Mouse (Mus musculus) retina, adult 2 months (tissue): ENCODE data around the gene Prok1.

Experiments used
- DNase-seq: peaks from one replicate; pipeline ENCODE4 v3.0.0-alpha.2; 2012; ENCODE audit warnings: low read depth, low spot score

The Prok1 gene

GRCm38 (mm10) chr3:107238471-107238980 lies 981 bp downstream of the Prok1 start:
- no peak for DNase-seq

DNA sequence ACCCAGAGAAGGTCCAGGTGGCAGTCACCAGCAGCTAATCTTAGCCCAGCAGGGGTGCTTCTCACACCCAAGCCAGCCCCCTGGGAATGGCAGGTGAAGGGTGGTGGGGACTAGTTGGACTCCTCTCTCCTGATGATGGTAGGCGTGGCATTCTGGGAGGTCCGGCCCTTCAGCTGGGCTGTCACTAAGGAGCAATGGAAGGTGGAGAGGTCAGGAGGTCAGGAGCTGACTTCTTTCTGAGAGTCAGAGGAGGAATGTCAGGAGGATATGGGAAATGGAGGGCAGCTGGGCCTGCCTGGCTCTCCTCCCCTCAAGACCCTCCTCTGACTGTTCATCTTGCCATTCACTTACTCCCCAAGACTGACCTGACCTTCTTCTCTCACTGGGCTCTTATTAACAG lies 1.5 kb downstream of the Prok1 start:
- DNase-seq: no peak

GRCm38 (mm10) chr3:107233945-107234344 lies 5.6 kb downstream of the Prok1 start:
- no peak for DNase-seq

DNA sequence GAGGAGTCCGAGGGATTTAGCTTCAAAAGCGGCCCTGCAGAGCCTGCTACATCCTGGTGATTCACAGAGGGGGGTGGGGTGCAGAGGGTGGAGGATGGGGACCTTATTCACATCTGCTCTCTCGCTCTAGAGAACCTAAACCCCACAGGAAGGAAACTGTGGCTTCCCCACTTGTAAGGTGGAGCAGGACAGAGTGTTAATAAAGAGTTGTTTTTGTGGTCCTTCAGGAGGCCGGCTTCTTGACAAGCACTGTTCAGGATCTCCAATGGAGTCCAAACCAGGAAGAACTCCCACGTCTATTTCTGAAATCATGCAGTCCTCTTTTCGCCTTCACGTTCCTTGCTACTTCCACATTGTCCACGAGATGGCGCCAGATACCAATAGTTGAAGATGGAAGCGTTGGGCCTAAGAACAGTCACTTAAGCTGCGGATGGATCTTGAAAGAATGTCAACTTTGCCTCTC lies 6.1 kb downstream of the Prok1 start:
- DNase-seq: peak; percentile 71

DNA sequence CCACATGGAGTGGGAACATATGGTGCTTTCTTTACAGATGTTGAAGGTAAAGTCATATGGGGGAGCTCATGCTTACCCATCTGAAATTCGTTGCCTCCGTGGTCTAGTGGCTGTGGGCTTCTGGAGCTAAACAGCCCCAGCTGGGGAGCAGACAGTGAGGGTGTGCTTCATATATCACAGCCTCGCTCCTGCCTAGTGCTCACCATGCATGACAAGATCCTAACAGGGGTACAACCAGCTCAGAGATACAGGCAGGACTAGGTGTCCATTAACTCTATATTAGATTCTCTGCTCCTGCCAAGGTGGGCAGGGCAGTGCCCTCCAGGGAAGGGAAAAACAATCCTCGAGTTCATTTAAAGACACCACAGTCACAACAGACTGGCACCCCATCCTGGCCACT lies 8.3 kb downstream of the Prok1 start:
- no peak for DNase-seq

GRCm38 (mm10) chr3:107230527-107230926 lies 9.0 kb downstream of the Prok1 start, which contains the start of gene A630076J17Rik:
TSS of gene A630076J17Rik (plus strand) at chr3:107230614.
- no peak for DNase-seq

- DNase-seq: no peak
These were observed 9.7 kb downstream of the Prok1 start for GRCm38 (mm10) chr3:107229822-107230221.

DNA sequence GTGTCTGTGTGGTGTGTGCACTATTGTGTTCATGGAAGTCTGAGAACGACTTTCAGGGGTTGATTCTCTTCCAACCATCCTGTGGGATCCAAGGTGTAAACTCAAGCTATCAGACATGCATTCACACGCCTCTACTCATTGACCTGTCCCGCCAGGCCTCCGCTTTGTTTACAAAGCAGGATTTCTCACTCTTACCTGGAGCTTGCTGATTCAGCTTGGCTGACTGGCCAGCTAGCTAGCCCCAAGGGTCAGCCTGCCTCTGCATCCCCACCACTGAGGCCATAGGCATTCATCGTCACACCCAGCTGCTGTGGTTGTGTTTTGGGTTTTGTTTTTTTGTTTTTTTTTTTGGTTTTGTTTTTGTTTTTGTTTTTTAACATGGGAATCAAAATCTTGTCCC lies 10.3 kb downstream of the Prok1 start:
- DNase-seq: no peak

- no peak for DNase-seq
These were observed 13.7 kb downstream of the Prok1 start for GRCm38 (mm10) chr3:107225820-107226219.

- DNase-seq: no peak
These were observed 16.3 kb downstream of the Prok1 start for GRCm38 (mm10) chr3:107223230-107223629.

GRCm38 (mm10) chr3:107221608-107222007 lies 17.9 kb downstream of the Prok1 start, which contains the start of gene Cym:
TSS of gene Cym (minus strand) at chr3:107221732.
- no peak for DNase-seq

DNA sequence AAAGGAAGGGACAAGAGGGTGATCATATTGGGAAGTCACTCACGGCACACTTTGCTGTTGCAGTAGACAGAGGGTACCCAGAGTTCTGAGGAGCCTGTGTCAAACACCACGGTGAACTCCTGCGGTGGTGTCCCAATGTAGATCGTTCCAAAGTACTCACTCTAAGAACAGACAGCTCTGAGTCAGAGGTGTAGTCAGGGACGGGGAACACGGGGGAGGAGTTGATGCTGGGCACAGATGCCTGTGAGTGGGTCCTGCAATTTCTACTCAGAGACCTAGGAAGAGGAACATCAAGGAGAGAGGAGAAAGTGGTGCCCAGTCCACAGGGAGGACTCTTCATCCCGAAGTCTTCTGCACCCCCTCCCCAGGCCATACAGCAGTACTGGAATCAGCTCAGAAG lies 20.9 kb downstream of the Prok1 start:
- no peak for DNase-seq

GRCm38 (mm10) chr3:107217101-107217480 lies 22.4 kb downstream of the Prok1 start:
- no peak for DNase-seq

GRCm38 (mm10) chr3:107216400-107217100 lies 23.0 kb downstream of the Prok1 start:
- no peak for DNase-seq

DNA sequence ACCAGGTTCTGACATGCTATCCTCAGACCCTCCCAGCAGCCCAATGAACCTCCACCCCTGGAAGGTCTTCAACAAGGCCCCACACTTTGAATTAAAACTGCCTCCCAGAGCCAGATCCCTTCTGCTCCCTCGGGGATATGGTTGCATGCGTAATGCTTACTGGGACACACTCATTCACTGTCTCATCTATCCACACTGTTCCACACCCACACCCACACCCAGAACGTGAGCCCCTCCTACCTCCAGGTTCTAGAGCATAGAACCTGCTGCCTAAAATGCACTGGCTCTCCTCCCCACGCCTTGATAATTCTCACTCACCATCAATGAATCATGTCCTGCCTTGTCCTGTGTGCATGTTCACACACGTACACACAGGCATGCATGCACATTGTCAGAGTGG lies 24.9 kb downstream of the Prok1 start:
- no peak for DNase-seq

GRCm38 (mm10) chr3:107207625-107208253 lies 31.8 kb downstream of the Prok1 start:
- no peak for DNase-seq

GRCm38 (mm10) chr3:107206490-107207150 lies 32.9 kb downstream of the Prok1 start:
- no peak for DNase-seq

DNA sequence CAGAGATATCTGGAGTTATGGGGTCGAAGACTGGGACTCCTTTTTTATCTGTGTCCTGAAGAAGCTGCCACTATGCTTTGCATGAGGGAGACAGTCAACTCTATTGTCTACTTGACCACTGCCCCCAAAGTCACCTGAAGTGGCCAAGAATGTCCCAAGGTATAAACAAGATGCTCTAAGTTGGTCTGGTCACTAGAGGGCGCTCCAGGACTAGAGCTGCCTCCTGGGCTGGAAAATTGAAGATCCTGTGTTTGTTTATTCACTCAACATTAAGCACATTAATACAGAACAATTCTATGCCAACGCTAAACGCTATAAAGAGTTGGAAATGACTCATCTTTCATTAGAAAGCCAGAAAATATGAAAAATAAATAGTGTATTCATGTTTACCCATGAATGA lies 33.5 kb downstream of the Prok1 start:
- DNase-seq: peak; percentile 37

DNA sequence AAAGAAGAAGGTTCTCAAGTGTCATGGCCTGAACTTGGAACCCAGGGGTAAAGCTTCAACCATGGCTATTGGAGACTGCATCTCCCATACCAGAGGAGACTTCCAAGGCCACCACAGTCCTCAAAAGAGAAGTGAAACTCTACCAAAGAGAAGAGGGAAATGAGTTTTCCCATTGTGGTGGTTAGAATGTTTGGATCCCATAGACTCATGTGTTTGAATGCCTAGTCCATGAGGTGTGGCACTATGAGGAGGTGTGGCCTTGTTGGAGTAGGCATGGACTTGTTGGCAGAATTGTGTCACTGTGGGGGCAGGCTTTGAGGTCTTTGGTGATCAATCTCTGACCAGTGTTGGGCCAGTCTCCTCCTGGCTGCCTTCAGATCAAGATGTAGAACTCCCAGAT lies 34.3 kb downstream of the Prok1 start:
- DNase-seq: no peak

DNA sequence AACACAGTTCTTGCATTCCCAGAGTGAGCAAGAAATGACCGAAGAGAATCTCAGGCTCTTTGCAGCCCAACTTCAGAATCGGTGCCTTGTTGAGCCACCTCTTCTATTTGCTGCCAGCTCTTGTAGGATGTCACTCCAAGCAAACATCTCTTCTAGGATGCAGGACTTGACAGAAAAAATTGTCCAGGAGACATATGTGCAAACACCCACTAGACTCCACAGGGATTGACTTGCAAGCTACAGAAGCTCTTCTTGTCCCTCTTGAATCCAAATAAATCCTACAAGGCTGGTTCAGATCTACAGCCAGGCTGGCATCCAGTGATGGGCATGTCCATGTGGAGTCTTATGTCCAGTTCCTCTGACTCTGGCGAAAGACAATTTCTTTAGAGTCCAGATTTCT lies 35.1 kb downstream of the Prok1 start:
- DNase-seq: no peak

GRCm38 (mm10) chr3:107201310-107202180 lies 38.0 kb downstream of the Prok1 start:
- DNase-seq: no peak
